Mouse (Mus musculus) bone marrow macrophage, adult 2 months (primary cell): ENCODE results near the gene Snrpd2.

Experiments
- CTCF ChIP-seq: IDR thresholded peaks from 2 replicates; pipeline ENCODE4 v1.5.1; 2012; ENCODE audit warnings: low read depth, mild to moderate bottlenecking, low read length, moderate library complexity
- POLR2A ChIP-seq: IDR thresholded peaks from 2 replicates; pipeline ENCODE4 v1.6.1; 2012; ENCODE audit warnings: mild to moderate bottlenecking, low read depth, low read length, borderline replicate concordance

DNA sequence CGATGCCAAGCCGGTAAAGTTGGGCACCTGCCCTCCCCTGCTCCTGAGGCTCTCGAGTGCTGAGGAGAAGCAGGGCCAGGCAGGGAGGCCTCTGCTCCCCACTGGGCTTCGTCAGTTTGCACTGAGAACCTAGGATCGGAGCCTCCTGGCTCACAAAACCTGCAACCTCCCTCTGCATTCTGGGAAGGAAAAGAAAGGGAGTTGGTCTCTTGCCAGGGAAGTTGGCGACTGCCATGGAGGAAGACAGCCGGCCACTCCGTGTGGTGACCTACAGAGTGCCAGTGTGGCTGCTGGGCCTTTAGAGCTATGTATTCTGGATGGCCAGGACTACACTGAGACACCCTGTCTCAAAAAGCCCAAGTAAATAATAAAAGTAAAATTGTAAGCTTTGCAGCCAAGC, 5.3 kb downstream of the Snrpd2 start:
- no peak for TF ChIP-seq CTCF
- no peak for TF ChIP-seq POLR2A
